Mouse (Mus musculus) limb, embryonic 14.5 days (tissue): ENCODE measurements at regions not wholly inside any gene's neighbourhood (a gene's known extent, or its start where the extent isn't known, plus 50 kb on each side); places are given as distances from the start of the nearest gene placed in this dataset.
A peak's percentile ranks its signal among the peaks of the same experiment; 100 is the strongest.

Experiments
- ATAC-seq: fragments of 200-750 bp; cut with Nextera tagmentation; 2 replicates; pipeline ENCODE4 v1.8.0; 2017; ENCODE audit warnings: low read depth, moderate number of reproducible peaks, moderate TSS enrichment; ENCODE audit not compliant: low FRiP score
- DNase-seq: peaks from one replicate; pipeline ENCODE4 v3.0.0-alpha.2; 2015; ENCODE audit warnings: low spot score
- H3K27ac ChIP-seq: fragments of 300-500 bp; sonication (generic); replicated peaks from 2 replicates; pipeline ENCODE4 v1.5.1; 2014; ENCODE audit warnings: low read depth, mild to moderate bottlenecking, low read length, moderate library complexity, mixed read lengths
- H3K27me3 ChIP-seq: fragments of 300-500 bp; sonication (generic); 2 replicates; pipeline ENCODE4 v1.6.1; 2014; ENCODE audit warnings: low read length, mixed read lengths; ENCODE audit not compliant: control insufficient read depth, insufficient read depth
- H3K36me3 ChIP-seq: fragments of 300-500 bp; sonication (generic); 2 replicates; pipeline ENCODE4 v1.6.1; 2014; ENCODE audit warnings: mild to moderate bottlenecking, low read length, moderate library complexity, mixed read lengths; ENCODE audit not compliant: control insufficient read depth, insufficient read depth
- H3K4me1 ChIP-seq: fragments of 300-500 bp; sonication (generic); 2 replicates; pipeline ENCODE4 v1.6.1; 2014; ENCODE audit warnings: antibody characterized with exemption, low read length, mixed read lengths; ENCODE audit not compliant: control insufficient read depth, insufficient read depth
- H3K4me2 ChIP-seq: fragments of 300-500 bp; sonication (generic); replicated peaks from 2 replicates; pipeline ENCODE4 v1.6.1; 2014; ENCODE audit warnings: low read depth, mild to moderate bottlenecking, low read length, moderate library complexity; ENCODE audit not compliant: severe bottlenecking
- H3K4me3 ChIP-seq: fragments of 300-500 bp; sonication (generic); replicated peaks from 2 replicates; pipeline ENCODE4 v1.5.1; 2014; ENCODE audit warnings: low read length
- H3K9ac ChIP-seq: fragments of 300-500 bp; sonication (generic); 2 replicates; pipeline ENCODE4 v1.6.1; 2014; ENCODE audit warnings: mild to moderate bottlenecking, low read depth, low read length, moderate library complexity; ENCODE audit not compliant: severe bottlenecking
- H3K9me3 ChIP-seq: fragments of 300-500 bp; sonication (generic); 2 replicates; pipeline ENCODE4 v1.6.1; 2016; ENCODE audit warnings: low read length; ENCODE audit not compliant: control insufficient read depth
- POLR2A ChIP-seq: fragments of 200-500 bp; IDR thresholded peaks from 2 replicates; pipeline ENCODE4 v1.8.0; 2012; ENCODE audit warnings: inconsistent platforms, mild to moderate bottlenecking, moderate library complexity, borderline replicate concordance; ENCODE audit not compliant: insufficient read depth, insufficient read length; ENCODE audit errors: extremely low read depth
- WGBS: fragments of 180-500 bp; shearing (Covaris S2); extraction: QIAGEN DNeasy Blood & Tissue Kit; methylation state at CpG from one replicate; pipeline ENCODE4 v1.1.7; 2014; 5-methylcytosine and 5-hydroxymethylcytosine counted together

DNA sequence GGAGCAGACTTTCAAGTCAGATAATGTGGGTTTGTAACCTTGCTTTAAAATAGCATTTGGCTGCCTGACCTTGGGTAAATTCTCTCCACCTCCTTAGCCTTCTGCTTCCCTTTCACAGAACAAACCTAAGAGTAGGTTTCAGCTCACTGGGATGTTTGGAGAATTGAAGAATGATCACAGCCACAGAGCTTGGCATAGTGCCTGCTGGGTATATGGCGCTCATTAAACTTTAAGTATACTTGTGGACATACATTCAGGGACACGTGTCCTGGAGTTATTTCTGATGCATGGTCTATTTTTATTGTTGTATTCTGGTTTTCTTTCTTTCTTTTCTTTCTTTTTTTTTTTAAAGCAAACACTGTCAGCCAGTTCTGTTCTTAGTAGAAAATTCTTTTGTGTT, 104.4 kb upstream of the Smim23 start:
- no peak overlapping the region for H3K4me3 ChIP-seq
- no peak for TF ChIP-seq POLR2A
- WGBS: 26% methylated on average over 2 of the region's 2 CpGs
- H3K4me2 ChIP-seq: no peak overlapping the region
- DNase-seq (peak; percentile 66), ATAC-seq (no peak)
- H3K27ac ChIP-seq: no peak overlapping the region; the same call in 1 of the 2 replicates
- no peak overlapping the region for H3K9ac ChIP-seq
- H3K9me3 ChIP-seq: no peaks in the 10 kb centered on the region
- H3K36me3 ChIP-seq: no peaks in the 10 kb centered on the region
- no peaks in the 10 kb centered on the region for H3K27me3 ChIP-seq
- H3K4me1 ChIP-seq: peaks cover 64% of the 10 kb centered on the region

GRCm38 (mm10) chr11:32925421-32926271, 101.2 kb upstream of the Smim23 start:
- DNase-seq (peak; percentile 88), ATAC-seq (peak; percentile 94)
- no peaks in the 10 kb centered on the region for H3K9me3 ChIP-seq
- peak overlapping the region; percentile 21 for H3K9ac ChIP-seq
- no peaks in the 10 kb centered on the region for H3K36me3 ChIP-seq
- H3K4me2 ChIP-seq: peak overlapping the region; percentile 48
- peak overlapping the region; percentile 23 for H3K4me3 ChIP-seq
- H3K27ac ChIP-seq: peak overlapping the region; percentile 92
- H3K27me3 ChIP-seq: no peaks in the 10 kb centered on the region
- TF ChIP-seq POLR2A: no peak
- H3K4me1 ChIP-seq: peaks cover 67% of the 10 kb centered on the region
- 2% methylated on average over 33 of the region's 33 CpGs for WGBS

GRCm38 (mm10) chr11:32924932-32925331, 100.5 kb upstream of the Smim23 start:
- DNase-seq: no peak
- Histone ChIP-seq H3K9me3 (no peaks in the 10 kb centered on the region), H3K27me3 (no peaks in the 10 kb centered on the region), H3K4me1 (peaks cover 61% of the 10 kb centered on the region), H3K4me2 (peak overlapping the region; percentile 48), H3K36me3 (no peaks in the 10 kb centered on the region), H3K4me3 (no peak overlapping the region), H3K9ac (no peak overlapping the region), H3K27ac (peak overlapping the region; percentile 92)
- ATAC-seq: no peak
- 46% methylated on average over 7 of the region's 7 CpGs for WGBS
- TF ChIP-seq POLR2A: no peak

GRCm38 (mm10) chr11:32913071-32913470, 88.7 kb upstream of the Smim23 start:
- Histone ChIP-seq H3K4me1 (peaks cover 11% of the 10 kb centered on the region), H3K27me3 (no peaks in the 10 kb centered on the region), H3K9me3 (no peaks in the 10 kb centered on the region), H3K27ac (no peak overlapping the region), H3K9ac (no peak overlapping the region), H3K36me3 (no peaks in the 10 kb centered on the region), H3K4me3 (no peak overlapping the region), H3K4me2 (no peak overlapping the region)
- DNase-seq: no peak
- 70% methylated on average over 3 of the region's 3 CpGs for WGBS
- no peak for ATAC-seq
- no peak for TF ChIP-seq POLR2A

GRCm38 (mm10) chr11:32911791-32912190, 87.4 kb upstream of the Smim23 start:
- no peaks in the 10 kb centered on the region for H3K9me3 ChIP-seq

More at GRCm38 (mm10) chr11:32911791-32912190, 87.4 kb upstream of the Smim23 start:
- TF ChIP-seq POLR2A: no peak
- Histone ChIP-seq H3K27ac (no peak overlapping the region), H3K4me3 (no peak overlapping the region), H3K4me1 (peaks cover 20% of the 10 kb centered on the region), H3K4me2 (no peak overlapping the region), H3K36me3 (no peaks in the 10 kb centered on the region), H3K27me3 (no peaks in the 10 kb centered on the region), H3K9ac (no peak overlapping the region)
- 85% methylated on average over 4 of the region's 4 CpGs for WGBS
- ATAC-seq (no peak), DNase-seq (no peak)
